Mouse (Mus musculus) intestine, embryonic 14.5 days (tissue): ENCODE measurements around the gene Myl6. TPM values are rescaled to one million over a fixed set of nuclear protein-coding genes. Genes with fewer than 3 reads are reported as not detected.
"Not testable (repeated sequence)": the region's sequence is repeated elsewhere in the genome, so short reads cannot be mapped to it uniquely, and the experiment has no call there.

Source experiments
- ATAC-seq: fragments of 200-750 bp; cut with Nextera tagmentation; replicated peaks from 2 replicates; pipeline ENCODE4 v1.8.0; 2017; ENCODE audit warnings: low read depth, moderate number of reproducible peaks, moderate TSS enrichment, moderate library complexity; ENCODE audit not compliant: low FRiP score, low TSS enrichment
- DNase-seq: peaks from one replicate; pipeline ENCODE4 v3.0.0-alpha.2; 2018; ENCODE audit warnings: low spot score
- H3K27ac ChIP-seq: fragments of 300-500 bp; sonication (generic); 2 replicates; pipeline ENCODE4 v1.5.1; 2014; ENCODE audit warnings: low read depth, mild to moderate bottlenecking, control low read depth
- H3K27me3 ChIP-seq: fragments of 300-500 bp; sonication (generic); replicated peaks from 2 replicates; pipeline ENCODE4 v1.6.1; 2014; ENCODE audit warnings: low read length, control low read depth; ENCODE audit not compliant: control insufficient read depth, insufficient read depth
- H3K36me3 ChIP-seq: fragments of 300-500 bp; sonication (generic); 2 replicates; pipeline ENCODE4 v1.6.1; 2014; ENCODE audit warnings: low read length, control low read depth; ENCODE audit not compliant: control insufficient read depth, insufficient read depth
- H3K4me1 ChIP-seq: fragments of 300-500 bp; sonication (generic); replicated peaks from 2 replicates; pipeline ENCODE4 v1.6.1; 2014; ENCODE audit warnings: low read length, control low read depth, mixed read lengths; ENCODE audit not compliant: control insufficient read depth, insufficient read depth
- H3K4me2 ChIP-seq: fragments of 300-500 bp; sonication (generic); 2 replicates; pipeline ENCODE4 v1.6.1; 2014; ENCODE audit warnings: low read length
- H3K4me3 ChIP-seq: fragments of 300-500 bp; sonication (generic); 2 replicates; pipeline ENCODE4 v1.5.1; 2014; ENCODE audit warnings: low read depth, low read length, control low read depth, mixed read lengths
- H3K9ac ChIP-seq: fragments of 300-500 bp; sonication (generic); 2 replicates; pipeline ENCODE4 v1.6.1; 2014; ENCODE audit warnings: mild to moderate bottlenecking, low read length
- H3K9me3 ChIP-seq: fragments of 300-500 bp; sonication (generic); 2 replicates; pipeline ENCODE4 v1.6.1; 2016; ENCODE audit warnings: low read length, control low read depth; ENCODE audit not compliant: control insufficient read depth
- WGBS: fragments of 180-500 bp; shearing (Covaris S2); extraction: QIAGEN DNeasy Blood & Tissue Kit; methylation state at CpG from one replicate; pipeline ENCODE4 v1.1.7; 2014; 5-methylcytosine and 5-hydroxymethylcytosine counted together
- polyA plus RNA-seq: library from polyadenylated mRNA; unstranded; fragments of >200 nt; fragmentation: Nextera tagmentation; extraction: Ambion mirVana; gene quantifications from 2 replicates; pipeline ENCODE4 v1.2.1, GENCODE M21; 2014

Myl6 gene
- polyA plus RNA-seq, 1 experiment from 2014 or later: 1,777 TPM

GRCm38 (mm10) chr10:128495903-128496302 lies 2.0 kb upstream of the Myl6 start:
- Histone ChIP-seq H3K4me3 (no peak overlapping the region), H3K9me3 (no peaks in the 10 kb centered on the region), H3K4me2 (no peak overlapping the region), H3K27me3 (no peaks in the 10 kb centered on the region), H3K36me3 (peaks cover 15% of the 10 kb centered on the region), H3K9ac (no peak overlapping the region), H3K27ac (no peak overlapping the region), H3K4me1 (peaks cover 28% of the 10 kb centered on the region)
- no peak for DNase-seq
- WGBS: 77% methylated on average over 4 of the region's 4 CpGs
- no peak for ATAC-seq

GRCm38 (mm10) chr10:128495270-128495669 lies 1.3 kb upstream of the Myl6 start:
- 82% methylated on average over 2 of the region's 2 CpGs for WGBS
- Histone ChIP-seq H3K9me3 (no peaks in the 10 kb centered on the region), H3K4me3 (0 out of 2 replicates have a peak overlapping the region, but pooled peaks have one; percentile 99), H3K9ac (no peak overlapping the region), H3K4me1 (peaks cover 29% of the 10 kb centered on the region), H3K36me3 (peaks cover 21% of the 10 kb centered on the region), H3K27me3 (no peaks in the 10 kb centered on the region), H3K4me2 (peak overlapping the region; percentile 87), H3K27ac (no peak overlapping the region)
- no peak for ATAC-seq
- no peak for DNase-seq

GRCm38 (mm10) chr10:128494667-128495245 lies 811 bp upstream of the Myl6 start:
- Histone ChIP-seq H3K27me3 (no peaks in the 10 kb centered on the region), H3K27ac (peak overlapping the region; percentile 95; the same call in 1 of the 2 replicates), H3K4me3 (peak overlapping the region; percentile 99), H3K4me1 (peaks cover 29% of the 10 kb centered on the region), H3K36me3 (peaks cover 26% of the 10 kb centered on the region), H3K9me3 (no peaks in the 10 kb centered on the region), H3K4me2 (peak overlapping the region; percentile 87), H3K9ac (peak overlapping the region; percentile 72)
- DNase-seq: no peak
- no peak for ATAC-seq
- WGBS: 47% methylated on average over 11 of the region's 11 CpGs

- peaks cover 29% of the 10 kb centered on the region for H3K4me1 ChIP-seq
These were observed 638 bp downstream of the Myl6 start for GRCm38 (mm10) chr10:128493319-128493694.

GRCm38 (mm10) chr10:128492633-128493311 lies 1.2 kb downstream of the Myl6 start:
- peaks cover 23% of the 10 kb centered on the region for H3K4me1 ChIP-seq

More at GRCm38 (mm10) chr10:128493319-128493694, 638 bp downstream of the Myl6 start:
- H3K27ac ChIP-seq: peak overlapping the region; percentile 95
- peaks cover 41% of the 10 kb centered on the region for H3K36me3 ChIP-seq
- peak overlapping the region; percentile 99 for H3K4me3 ChIP-seq
- H3K27me3 ChIP-seq: no peaks in the 10 kb centered on the region
- 0% methylated on average over 12 of the region's 12 CpGs for WGBS
- peak; percentile 20 for ATAC-seq
- no peaks in the 10 kb centered on the region for H3K9me3 ChIP-seq
- peak overlapping the region; percentile 87 for H3K4me2 ChIP-seq
- no peak for DNase-seq
- peak overlapping the region; percentile 97 for H3K9ac ChIP-seq

GRCm38 (mm10) chr10:128492051-128492450 lies 1.9 kb downstream of the Myl6 start:
- 27% methylated on average over 8 of the region's 8 CpGs for WGBS
- not testable (repeated sequence) for DNase-seq, H3K27me3 ChIP-seq, H3K9me3 ChIP-seq, ATAC-seq
- Histone ChIP-seq H3K4me3 (peak overlapping the region; percentile 99), H3K4me1 (peaks cover 23% of the 10 kb centered on the region), H3K4me2 (peak overlapping the region; percentile 87), H3K36me3 (peaks cover 53% of the 10 kb centered on the region), H3K27ac (peak overlapping the region; percentile 95), H3K9ac (peak overlapping the region; percentile 97)

More at GRCm38 (mm10) chr10:128492633-128493311, 1.2 kb downstream of the Myl6 start:
- Histone ChIP-seq H3K9ac (peak overlapping the region; percentile 97), H3K4me2 (peak overlapping the region; percentile 87), H3K4me3 (peak overlapping the region; percentile 99), H3K27me3 (no peaks in the 10 kb centered on the region), H3K27ac (peak overlapping the region; percentile 95), H3K36me3 (peaks cover 46% of the 10 kb centered on the region), H3K9me3 (no peaks in the 10 kb centered on the region)
- DNase-seq: peak; percentile 83
- peak; percentile 55 for ATAC-seq
- 18% methylated on average over 12 of the region's 12 CpGs for WGBS

- DNase-seq (peak; percentile 68), ATAC-seq (no peak)
- H3K27ac ChIP-seq: peak overlapping the region; percentile 95
- H3K9ac ChIP-seq: peak overlapping the region; percentile 97
- peak overlapping the region; percentile 99 for H3K4me3 ChIP-seq
- peaks cover 56% of the 10 kb centered on the region for H3K36me3 ChIP-seq
- no peaks in the 10 kb centered on the region for H3K9me3 ChIP-seq
- peak overlapping the region; percentile 87 for H3K4me2 ChIP-seq
- 15% methylated on average over 6 of the region's 6 CpGs for whole genome bisulfite sequencing
- peaks cover 23% of the 10 kb centered on the region for H3K4me1 ChIP-seq
- no peaks in the 10 kb centered on the region for H3K27me3 ChIP-seq
These were observed 2.5 kb downstream of the Myl6 start for GRCm38 (mm10) chr10:128491495-128491894.

DNA sequence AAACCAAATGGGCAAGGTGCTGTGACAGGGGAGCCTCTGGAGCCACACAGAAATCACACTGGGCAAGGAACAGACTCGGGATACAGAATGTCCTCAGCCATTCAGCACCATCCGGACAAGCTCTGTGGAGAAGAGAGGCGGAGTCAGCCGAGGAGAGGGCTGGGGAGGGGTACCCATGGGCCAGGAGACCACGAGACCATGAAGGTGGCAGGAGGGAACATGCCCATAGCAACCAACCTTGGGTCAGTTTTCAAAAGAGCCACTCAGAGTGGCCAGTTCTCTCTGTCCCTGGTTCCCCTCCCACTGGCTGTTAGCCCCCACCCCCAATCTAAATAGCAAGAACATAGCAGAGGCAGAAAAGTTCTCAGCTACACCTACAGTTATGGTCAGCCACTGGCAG lies 3.0 kb downstream of the Myl6 start:
- peaks cover 59% of the 10 kb centered on the region for H3K36me3 ChIP-seq
- H3K27me3 ChIP-seq: no peaks in the 10 kb centered on the region
- peak overlapping the region; percentile 99 for H3K4me3 ChIP-seq
- peaks cover 23% of the 10 kb centered on the region for H3K4me1 ChIP-seq
- no peak for ATAC-seq
- 40% methylated on average over 5 of the region's 5 CpGs for WGBS
- H3K9me3 ChIP-seq: no peaks in the 10 kb centered on the region
- DNase-seq: no peak
- H3K9ac ChIP-seq: peak overlapping the region; percentile 97
- peak overlapping the region; percentile 95 for H3K27ac ChIP-seq
- peak overlapping the region; percentile 87 for H3K4me2 ChIP-seq
